Mouse (Mus musculus) lung, embryonic 14.5 days (tissue): Measurements from ENCODE around the gene Endov. TPM values are rescaled to one million over a fixed set of nuclear protein-coding genes. Genes with fewer than 3 reads are reported as not detected.

Experiments
- ATAC-seq: fragments of 200-750 bp; cut with Nextera tagmentation; 2 replicates; pipeline ENCODE4 v1.8.0; 2017; ENCODE audit warnings: mild to moderate bottlenecking, moderate TSS enrichment, moderate library complexity; ENCODE audit not compliant: insufficient read depth
- DNase-seq: peaks from one replicate; pipeline ENCODE4 v3.0.0-alpha.2; 2015
- H3K27ac ChIP-seq: fragments of 300-500 bp; sonication (generic); 2 replicates; pipeline ENCODE4 v1.5.1; 2014; ENCODE audit warnings: low read depth, mild to moderate bottlenecking, moderate library complexity
- H3K27me3 ChIP-seq: fragments of 300-500 bp; sonication (generic); 2 replicates; pipeline ENCODE4 v1.6.1; 2014; ENCODE audit warnings: low read length, control low read depth; ENCODE audit not compliant: insufficient read depth
- H3K36me3 ChIP-seq: fragments of 300-500 bp; sonication (generic); 2 replicates; pipeline ENCODE4 v1.6.1; 2014; ENCODE audit warnings: control low read depth; ENCODE audit not compliant: insufficient read depth
- H3K4me1 ChIP-seq: fragments of 300-500 bp; sonication (generic); 2 replicates; pipeline ENCODE4 v1.6.1; 2014; ENCODE audit warnings: antibody characterized with exemption, control low read depth; ENCODE audit not compliant: insufficient read depth
- H3K4me2 ChIP-seq: fragments of 300-500 bp; sonication (generic); 2 replicates; pipeline ENCODE4 v1.6.1; 2014; ENCODE audit warnings: mild to moderate bottlenecking
- H3K4me3 ChIP-seq: fragments of 300-500 bp; sonication (generic); 2 replicates; pipeline ENCODE4 v1.5.1; 2014; ENCODE audit warnings: low read depth, low read length
- H3K9ac ChIP-seq: fragments of 300-500 bp; sonication (generic); 2 replicates; pipeline ENCODE4 v1.6.1; 2014
- H3K9me3 ChIP-seq: fragments of 300-500 bp; sonication (generic); 2 replicates; pipeline ENCODE4 v1.6.1; 2016; ENCODE audit warnings: low read depth, low read length, control low read depth
- CTCF ChIP-seq: IDR thresholded peaks from 2 replicates; pipeline ENCODE4 v1.5.1; 2016; ENCODE audit warnings: antibody characterized with exemption, low read depth
- WGBS: fragments of 180-500 bp; shearing (Covaris S2); extraction: QIAGEN DNeasy Blood & Tissue Kit; methylation state at CpG from one replicate; pipeline ENCODE4 v1.1.7; 2014; 5-methylcytosine and 5-hydroxymethylcytosine counted together
- polyA plus RNA-seq: library from polyadenylated mRNA; unstranded; fragments of >200 nt; fragmentation: Nextera tagmentation; extraction: Ambion mirVana; gene quantifications from 2 replicates; pipeline ENCODE4 v1.2.1, GENCODE M21; 2014

Gene Endov
- polyA plus RNA-seq, 1 experiment from 2014 or later, result 17.4 TPM

DNA sequence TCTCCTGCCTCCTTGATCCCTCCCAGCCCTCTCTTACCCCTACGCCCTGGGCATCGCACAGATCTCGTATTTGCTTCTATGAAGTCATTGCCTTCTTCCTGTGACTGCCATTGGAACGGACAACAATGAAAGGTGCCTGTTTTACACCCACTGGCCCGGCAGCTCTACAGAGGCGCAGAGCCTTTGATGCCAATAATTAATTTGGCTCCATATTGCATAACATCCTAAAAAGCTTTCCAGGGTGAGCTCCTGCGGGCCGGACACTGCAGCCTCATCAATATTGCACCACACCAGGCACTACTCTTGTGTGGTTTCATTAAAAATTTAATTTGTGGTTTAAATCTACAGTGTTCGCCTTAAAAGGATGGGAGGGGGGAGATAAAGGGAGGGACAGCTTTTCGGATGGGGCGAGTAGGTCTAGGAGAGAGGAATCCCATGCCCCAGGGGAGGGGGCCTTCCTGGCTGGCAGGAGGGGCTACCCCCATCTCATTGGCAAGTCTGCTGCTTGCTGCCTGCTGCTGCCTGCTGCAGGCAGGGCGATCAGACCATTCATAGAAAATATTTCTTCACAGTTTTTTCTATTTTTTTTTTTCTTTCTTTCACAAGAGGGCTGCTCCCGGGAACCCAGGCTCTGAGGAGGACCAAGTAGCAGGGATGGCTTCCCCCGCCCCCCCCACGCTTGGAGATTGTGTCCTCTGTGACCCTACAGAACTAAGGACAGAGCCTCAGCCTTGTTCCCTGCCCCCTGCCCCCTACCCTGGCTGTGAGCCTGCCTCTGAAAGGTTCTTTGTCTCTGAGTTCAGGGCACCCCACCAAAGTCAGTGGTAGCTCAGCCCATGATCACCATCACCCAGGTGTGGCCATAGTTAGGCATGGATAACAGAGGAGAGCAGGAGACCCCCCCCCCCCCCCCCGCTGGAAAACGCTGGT lies 67.1 kb downstream of the Endov start:
- no peak for DNase-seq
- peaks cover 16% of the 10 kb centered on the region for H3K4me1 ChIP-seq
- no peak overlapping the region for H3K9ac ChIP-seq
- H3K4me2 ChIP-seq, result no peak overlapping the region
- WGBS, result 25% methylated on average over 16 of the region's 17 CpGs
- no peaks in the 10 kb centered on the region for H3K9me3 ChIP-seq
- TF ChIP-seq CTCF, result no peak
- no peak; the same call in 1 of the 2 replicates for ATAC-seq
- no peak overlapping the region for H3K27ac ChIP-seq
- no peak overlapping the region for H3K4me3 ChIP-seq
- H3K27me3 ChIP-seq, result no peaks in the 10 kb centered on the region
- H3K36me3 ChIP-seq, result no peaks in the 10 kb centered on the region

DNA sequence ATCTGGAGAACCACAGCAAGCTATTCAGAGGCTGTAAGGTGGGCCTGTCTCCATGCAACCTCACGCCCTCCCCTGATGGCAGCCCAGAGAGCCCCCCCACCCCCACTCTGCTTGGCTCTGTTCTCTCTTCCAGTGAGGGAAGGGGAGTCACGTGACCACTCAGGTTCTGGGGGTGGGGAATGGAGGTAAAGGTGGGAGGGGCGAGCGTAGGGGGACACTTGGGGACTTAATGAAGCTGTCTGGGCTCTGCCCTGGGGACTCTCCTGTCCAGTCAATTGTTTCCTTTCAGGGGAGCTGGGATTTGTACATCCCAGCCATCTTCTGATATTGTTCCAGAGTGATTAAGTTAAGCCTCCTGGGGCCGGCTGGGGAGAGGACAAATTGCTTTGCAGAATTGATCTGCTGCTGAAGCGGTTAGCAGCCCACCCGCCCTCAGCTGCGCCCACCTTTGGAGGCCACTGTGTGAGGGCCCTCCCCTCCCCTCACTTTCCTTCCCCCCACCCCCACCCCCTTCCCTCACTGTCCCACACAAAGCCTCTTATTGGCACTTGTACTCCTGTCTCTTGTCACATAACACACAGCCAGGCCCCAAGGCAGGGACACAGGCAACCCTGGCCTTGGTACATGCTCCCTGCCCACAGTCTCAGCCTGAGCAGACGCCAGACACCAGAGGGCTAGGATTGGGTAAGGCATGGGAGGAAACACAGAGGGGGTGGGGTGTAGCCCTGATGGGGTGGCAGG lies 67.9 kb downstream of the Endov start:
- Histone ChIP-seq H3K9ac (no peak overlapping the region; the same call in 1 of the 2 replicates), H3K36me3 (no peaks in the 10 kb centered on the region), H3K4me1 (peaks cover 16% of the 10 kb centered on the region), H3K4me2 (no peak overlapping the region), H3K27ac (no peak overlapping the region), H3K27me3 (0 out of 2 replicates have a peak, but pooled peaks cover 3% of the 10 kb centered on the region), H3K4me3 (no peak overlapping the region), H3K9me3 (no peaks in the 10 kb centered on the region)
- no peak for TF ChIP-seq CTCF
- DNase-seq (peak; percentile 34), ATAC-seq (peak; percentile 45; the same call in 1 of the 2 replicates)
- WGBS, result 16% methylated on average over 9 of the region's 9 CpGs

Other genes with a start within 250 kb of the Endov start
- 56.0 and 58.8 TPM in 2 replicates for gene Gaa, start 223.5 kb upstream of the Endov start, polyA plus RNA-seq
- gene Eif4a3, start 191.3 kb upstream of the Endov start, polyA plus RNA-seq, result 419 and 428 TPM in 2 replicates
- not detected in 2 replicates for gene Card14, start 183.6 kb upstream of the Endov start, polyA plus RNA-seq
- 7.6 and 9.5 TPM in 2 replicates for gene Sgsh, start 135.8 kb upstream of the Endov start, polyA plus RNA-seq
- gene Slc26a11, start 135.8 kb upstream of the Endov start, polyA plus RNA-seq, result 9.1 and 9.3 TPM in 2 replicates
- gene Rnf213, start 98.2 kb upstream of the Endov start, polyA plus RNA-seq, result 12.5 and 12.7 TPM in 2 replicates
- gene Nptx1, start 56.4 kb downstream of the Endov start, polyA plus RNA-seq, result 1.3 and 1.4 TPM in 2 replicates
- gene Rptor, start 111.6 kb downstream of the Endov start, polyA plus RNA-seq, result 14.6 TPM in 2 replicates